Mouse (Mus musculus) thymus, adult 2 months (tissue): Measurements from ENCODE around the gene Rab21. TPM values are rescaled to one million over a fixed set of nuclear protein-coding genes. Genes with fewer than 3 reads are reported as not detected.
"Not testable (repeated sequence)": the region's sequence is repeated elsewhere in the genome, so short reads cannot be mapped to it uniquely, and the experiment has no call there.

Source experiments
- DNase-seq: peaks from one replicate; pipeline ENCODE4 v3.0.0; 2021
- H3K27ac ChIP-seq: fragments of 200-500 bp; 2 replicates; pipeline ENCODE4 v1.5.1; 2012; ENCODE audit warnings: low read length, control low read depth; ENCODE audit not compliant: control insufficient read depth, insufficient read depth
- H3K27me3 ChIP-seq: fragments of 200-500 bp; 2 replicates; pipeline ENCODE4 v1.6.1; 2012; ENCODE audit warnings: mild to moderate bottlenecking, low read length, moderate library complexity, mixed read lengths; ENCODE audit not compliant: control insufficient read depth, insufficient read depth
- H3K36me3 ChIP-seq: fragments of 200-500 bp; 2 replicates; pipeline ENCODE4 v1.6.1; 2012; ENCODE audit warnings: mild to moderate bottlenecking, low read length, moderate library complexity; ENCODE audit not compliant: control insufficient read depth, insufficient read depth
- H3K4me1 ChIP-seq: fragments of 200-500 bp; replicated peaks from 2 replicates; pipeline ENCODE4 v1.6.1; 2012; ENCODE audit warnings: low read length; ENCODE audit not compliant: control insufficient read depth, insufficient read depth
- H3K4me3 ChIP-seq: fragments of 200-500 bp; 2 replicates; pipeline ENCODE4 v1.5.1; 2012; ENCODE audit warnings: mild to moderate bottlenecking, low read length, control low read depth, moderate library complexity; ENCODE audit not compliant: control insufficient read depth, insufficient read depth
- CTCF ChIP-seq: fragments of 200-500 bp; IDR thresholded peaks from 2 replicates; pipeline ENCODE4 v1.5.1; 2012; ENCODE audit warnings: mild to moderate bottlenecking, control low read depth, low read length, moderate library complexity, borderline replicate concordance; ENCODE audit not compliant: control insufficient read depth, poor library complexity, insufficient read depth; ENCODE audit errors: extremely low read depth
- POLR2A ChIP-seq: fragments of 200-500 bp; IDR thresholded peaks from 2 replicates; pipeline ENCODE4 v1.6.1; 2012; ENCODE audit warnings: mild to moderate bottlenecking, low read length, control low read depth, moderate library complexity; ENCODE audit not compliant: control insufficient read depth, poor library complexity, insufficient read depth; ENCODE audit errors: extremely low read depth
- WGBS: fragments of 180-500 bp; shearing (Covaris S2); methylation state at CpG from one replicate; pipeline ENCODE4 v1.1.7; 2018; 5-methylcytosine and 5-hydroxymethylcytosine counted together
- polyA plus RNA-seq: library from polyadenylated mRNA; depleted of rRNA; stranded (reverse); fragments of >200 nt; gene quantifications from 2 replicates; pipeline ENCODE4 v1.2.3, GENCODE M21; 2012

The Rab21 gene
- polyA plus RNA-seq, 1 experiment: 32.4 TPM

- no peak for DNase-seq
- Histone ChIP-seq H3K27me3 (no peaks in the 10 kb centered on the region), H3K27ac (no peak overlapping the region), H3K4me3 (no peak overlapping the region), H3K4me1 (peaks cover 11% of the 10 kb centered on the region), H3K36me3 (no peaks in the 10 kb centered on the region)
- TF ChIP-seq POLR2A (no peak), CTCF (no peak)
- WGBS: 90% methylated on average over 8 of the region's 8 CpGs
Observed at GRCm38 (mm10) chr10:115332420-115332952, 17.1 kb upstream of the Rab21 start.

DNA sequence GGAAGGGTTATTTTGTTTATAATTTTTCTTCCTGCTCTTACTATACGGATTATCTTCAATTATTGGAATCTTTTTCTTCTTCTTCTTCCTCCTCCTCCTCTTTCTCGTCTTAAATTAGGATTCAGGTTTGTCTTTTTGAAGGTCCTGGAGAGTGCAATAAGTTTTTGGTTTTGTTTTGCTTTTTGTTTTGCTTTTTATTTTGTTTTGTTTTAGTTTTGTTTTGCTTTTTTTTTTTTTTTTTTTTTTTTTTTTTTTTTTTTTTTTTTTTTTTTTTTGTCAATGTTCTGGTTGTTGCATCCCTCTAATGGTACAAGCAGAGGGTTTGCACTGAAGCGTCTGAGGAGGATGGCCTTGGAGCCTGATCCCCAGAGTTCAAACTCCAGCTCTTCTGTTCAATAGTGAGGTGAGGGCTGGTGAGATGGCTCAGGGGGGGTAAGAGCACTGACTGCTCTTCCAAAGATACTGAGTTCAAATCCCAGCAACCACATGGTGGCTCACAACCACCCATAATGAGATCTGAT lies 13.7 kb upstream of the Rab21 start:
- no peak for TF ChIP-seq POLR2A
- no peak for TF ChIP-seq CTCF
- no peaks in the 10 kb centered on the region for H3K36me3 ChIP-seq
- DNase-seq: no peak
- peaks cover 19% of the 10 kb centered on the region for H3K4me1 ChIP-seq
- WGBS: 59% methylated on average over 3 of the region's 3 CpGs
- no peaks in the 10 kb centered on the region for H3K27me3 ChIP-seq
- no peak overlapping the region for H3K4me3 ChIP-seq
- no peak overlapping the region for H3K27ac ChIP-seq

GRCm38 (mm10) chr10:115328514-115328913 lies 13.1 kb upstream of the Rab21 start:
- Histone ChIP-seq H3K4me1 (peaks cover 19% of the 10 kb centered on the region), H3K27ac (peak overlapping the region; percentile 83), H3K4me3 (no peak overlapping the region), H3K27me3 (no peaks in the 10 kb centered on the region), H3K36me3 (no peaks in the 10 kb centered on the region)
- DNase-seq: peak; percentile 40
- TF ChIP-seq CTCF (no peak), POLR2A (no peak)
- 8% methylated on average over 6 of the region's 6 CpGs for WGBS

- Histone ChIP-seq H3K4me3 (no peak overlapping the region), H3K27me3 (no peaks in the 10 kb centered on the region), H3K27ac (no peak overlapping the region), H3K4me1 (peaks cover 16% of the 10 kb centered on the region), H3K36me3 (no peaks in the 10 kb centered on the region)
- WGBS: 10% methylated on average over 6 of the region's 6 CpGs
- TF ChIP-seq POLR2A: no peak
- TF ChIP-seq CTCF: no peak
- peak; percentile 75 for DNase-seq
Observed at GRCm38 (mm10) chr10:115323295-115323694, 7.9 kb upstream of the Rab21 start.

DNA sequence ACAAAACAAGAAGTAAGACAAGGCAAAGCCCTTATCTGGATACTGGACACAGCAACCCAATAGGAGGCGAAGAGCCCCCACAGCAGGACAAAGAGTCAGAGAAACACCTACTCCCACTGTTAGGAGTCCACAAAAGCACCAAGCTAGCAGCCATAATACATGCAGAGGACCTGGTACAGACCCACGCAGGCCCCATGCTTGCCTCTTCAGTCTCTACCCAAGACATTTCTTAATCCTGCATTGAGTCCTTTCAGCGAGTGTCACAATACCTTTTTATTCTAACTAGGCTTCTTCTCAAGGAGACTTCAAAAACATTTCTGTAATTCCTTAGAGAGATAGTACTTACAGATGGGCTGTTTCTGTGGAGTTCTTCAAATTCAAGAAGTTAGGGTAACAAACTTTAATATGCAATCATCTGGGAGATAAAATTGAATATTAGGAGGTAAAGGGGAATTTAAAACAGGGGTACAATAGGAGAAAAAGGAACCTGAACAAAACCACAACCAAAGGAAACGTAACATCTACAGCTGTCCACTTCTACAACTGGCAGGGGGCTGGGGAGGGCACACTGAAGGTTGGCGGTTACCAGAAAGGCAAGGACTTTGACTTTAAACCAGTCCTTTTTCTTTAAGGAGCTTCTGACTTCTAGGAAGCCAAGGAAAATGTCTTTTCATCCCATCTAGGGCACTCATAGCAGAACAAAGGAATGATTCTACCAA lies 6.1 kb upstream of the Rab21 start:
- 0 out of 2 replicates have a peak, but pooled peaks cover 1% of the 10 kb centered on the region for H3K4me1 ChIP-seq
- no peak overlapping the region for H3K4me3 ChIP-seq
- 48% methylated on average over 5 of the region's 5 CpGs for WGBS
- DNase-seq: no peak
- no peaks in the 10 kb centered on the region for H3K36me3 ChIP-seq
- H3K27me3 ChIP-seq: no peaks in the 10 kb centered on the region
- TF ChIP-seq CTCF: no peak
- TF ChIP-seq POLR2A: no peak
- H3K27ac ChIP-seq: no peak overlapping the region

- not testable (repeated sequence) for H3K27me3 ChIP-seq, H3K4me1 ChIP-seq, H3K36me3 ChIP-seq, H3K27ac ChIP-seq, H3K4me3 ChIP-seq, DNase-seq
- WGBS: 58% methylated on average over 3 of the region's 3 CpGs
Observed at GRCm38 (mm10) chr10:115318388-115318787, 3.0 kb upstream of the Rab21 start.

- no peaks in the 10 kb centered on the region for H3K27me3 ChIP-seq
- no peak overlapping the region for H3K27ac ChIP-seq
- DNase-seq: no peak
- TF ChIP-seq CTCF (no peak), POLR2A (no peak)
- WGBS: 83% methylated on average over 11 of the region's 11 CpGs
- H3K4me1 ChIP-seq: peaks cover 22% of the 10 kb centered on the region
- H3K4me3 ChIP-seq: no peak overlapping the region
- H3K36me3 ChIP-seq: no peaks in the 10 kb centered on the region
Observed at GRCm38 (mm10) chr10:115316313-115316712, 919 bp upstream of the Rab21 start.
